Mouse (Mus musculus) MEL (cell line): ENCODE data around the gene Orai1. TPM values are rescaled to one million over a fixed set of nuclear protein-coding genes. Genes with fewer than 3 reads are reported as not detected.

Experiments
- DNase-seq: peaks from one replicate; pipeline ENCODE4 v3.0.0; 2011; ENCODE audit warnings: low read depth, low spot score
- H3K27ac ChIP-seq: 2 replicates; pipeline ENCODE4 v1.5.1; 2012; ENCODE audit warnings: low read depth, mild to moderate bottlenecking, control low read depth, low read length, moderate library complexity; ENCODE audit not compliant: control insufficient read depth
- H3K27me3 ChIP-seq, 2 experiments: fragments of 150-350 bp in 1 of 2; sonication (generic) in 1 of 2; 2 replicates each; pipeline ENCODE4 v1.6.1; 2012; ENCODE audit warnings: low read length in 2 of 2, mild to moderate bottlenecking in 2 of 2, improper control_type of control experiment in 1 of 2, moderate library complexity in 1 of 2; ENCODE audit not compliant: insufficient read depth in 2 of 2, control insufficient read depth in 1 of 2
- H3K36me3 ChIP-seq, 2 experiments: 2 replicates each; pipeline ENCODE4 v1.6.1; 2012 to 2014; ENCODE audit warnings: low read length in 2 of 2, improper control_type of control experiment in 1 of 2, inconsistent platforms in 1 of 2, mild to moderate bottlenecking in 1 of 2; ENCODE audit not compliant: insufficient read depth in 2 of 2, control insufficient read depth in 1 of 2
- H3K4me1 ChIP-seq, 2 experiments: fragments of 150-350 bp in 1 of 2; sonication (generic) in 1 of 2; 2 replicates each; pipeline ENCODE4 v1.6.1; 2012; ENCODE audit warnings: low read length in 2 of 2, improper control_type of control experiment in 1 of 2, mild to moderate bottlenecking in 1 of 2; ENCODE audit not compliant: insufficient read depth in 2 of 2, control insufficient read depth in 1 of 2
- H3K4me3 ChIP-seq, 2 experiments: fragments of 150-350 bp in 1 of 2; sonication (generic) in 1 of 2; 2 replicates each; pipeline ENCODE4 v1.5.1; 2012; ENCODE audit warnings: low read depth in 2 of 2, low read length in 2 of 2, mild to moderate bottlenecking in 2 of 2, moderate library complexity in 2 of 2, control low read depth in 1 of 2, improper control_type of control experiment in 1 of 2; ENCODE audit not compliant: control insufficient read depth in 1 of 2, insufficient read depth in 1 of 2
- H3K79me2 ChIP-seq: 2 replicates; pipeline ENCODE4 v1.6.1; 2012; ENCODE audit warnings: mild to moderate bottlenecking, low read length, moderate library complexity; ENCODE audit not compliant: control insufficient read depth, poor library complexity, insufficient read depth
- H3K9ac ChIP-seq: 2 replicates; pipeline ENCODE4 v1.6.1; 2012; ENCODE audit warnings: low read depth, mild to moderate bottlenecking, control low read depth, low read length, moderate library complexity; ENCODE audit not compliant: control insufficient read depth, poor library complexity, severe bottlenecking
- H3K9me3 ChIP-seq: fragments of 150-350 bp; sonication (generic); replicated peaks from 2 replicates; pipeline ENCODE4 v1.6.1; 2012; ENCODE audit warnings: mild to moderate bottlenecking, low read length, improper control_type of control experiment, moderate library complexity; ENCODE audit not compliant: insufficient read depth
- CHD1 ChIP-seq: IDR thresholded peaks from 2 replicates; pipeline ENCODE4 v1.6.1; 2012; ENCODE audit warnings: low read depth, mild to moderate bottlenecking, inconsistent platforms, low read length, improper control_type of control experiment
- CTCF ChIP-seq, 3 experiments: IDR thresholded peaks in 2 of 3; conservative IDR thresholded peaks in 1 of 3; 2 replicates each; pipeline ENCODE4 v1.5.1; 2011 to 2012; ENCODE audit warnings: low read length in 3 of 3, low read depth in 2 of 3, mild to moderate bottlenecking in 2 of 3, improper control_type of control experiment in 1 of 3, inconsistent platforms in 1 of 3, mixed read lengths in 1 of 3, moderate library complexity in 1 of 3; ENCODE audit not compliant: control insufficient read depth in 1 of 3, insufficient read depth in 1 of 3, poor library complexity in 1 of 3, severe bottlenecking in 1 of 3
- ELF1 ChIP-seq: IDR thresholded peaks from 2 replicates; pipeline ENCODE4 v1.6.1; 2014; ENCODE audit warnings: low read depth, mild to moderate bottlenecking, inconsistent platforms, low read length, improper control_type of control experiment, moderate library complexity
- ETS1 ChIP-seq: IDR thresholded peaks from 2 replicates; pipeline ENCODE4 v1.6.1; 2012; ENCODE audit warnings: low read depth, mild to moderate bottlenecking, inconsistent platforms, low read length, improper control_type of control experiment, moderate library complexity
- KAT2A ChIP-seq: conservative IDR thresholded peaks from 2 replicates; pipeline ENCODE4 v1.6.1; 2012; ENCODE audit warnings: low read depth, low read length, improper control_type of control experiment, inconsistent platforms
- MAX ChIP-seq: IDR thresholded peaks from 2 replicates; pipeline ENCODE4 v1.6.1; 2011; ENCODE audit warnings: low read length, improper control_type of control experiment
- MAZ ChIP-seq: IDR thresholded peaks from 2 replicates; pipeline ENCODE4 v1.6.1; 2012; ENCODE audit warnings: low read depth, mild to moderate bottlenecking, inconsistent platforms, low read length, improper control_type of control experiment
- MEF2A ChIP-seq: IDR thresholded peaks from 2 replicates; pipeline ENCODE4 v1.6.1; 2014; ENCODE audit warnings: low read depth, mild to moderate bottlenecking, inconsistent platforms, low read length, improper control_type of control experiment; ENCODE audit not compliant: poor library complexity, insufficient replicate concordance, severe bottlenecking; ENCODE audit errors: extremely low read depth
- MYB ChIP-seq: IDR thresholded peaks from 2 replicates; pipeline ENCODE4 v1.6.1; 2011; ENCODE audit warnings: mild to moderate bottlenecking, low read depth, low read length, improper control_type of control experiment
- NELFE ChIP-seq: IDR thresholded peaks from 2 replicates; pipeline ENCODE4 v1.6.1; 2011; ENCODE audit warnings: low read depth, low read length, improper control_type of control experiment
- POLR2A ChIP-seq, 2 experiments: IDR thresholded peaks; 2 replicates each; pipeline ENCODE4 v1.6.1; 2011 to 2012; ENCODE audit warnings: low read length in 2 of 2, mild to moderate bottlenecking in 2 of 2, control low read depth in 1 of 2, improper control_type of control experiment in 1 of 2, low read depth in 1 of 2, moderate library complexity in 1 of 2; ENCODE audit not compliant: control insufficient read depth in 1 of 2, insufficient read depth in 1 of 2, poor library complexity in 1 of 2
- RAD21 ChIP-seq: IDR thresholded peaks from 2 replicates; pipeline ENCODE4 v1.6.1; 2011; ENCODE audit warnings: mild to moderate bottlenecking, low read depth, low read length, improper control_type of control experiment
- SMC3 ChIP-seq: IDR thresholded peaks from 2 replicates; pipeline ENCODE4 v1.6.1; 2011; ENCODE audit warnings: low read depth, low read length, improper control_type of control experiment
- TBP ChIP-seq: IDR thresholded peaks from 2 replicates; pipeline ENCODE4 v1.8.0; 2011; ENCODE audit warnings: low read depth, low read length, improper control_type of control experiment
- UBTF ChIP-seq: IDR thresholded peaks from 2 replicates; pipeline ENCODE4 v1.6.1; 2012; ENCODE audit warnings: low read depth, mild to moderate bottlenecking, inconsistent platforms, low read length, improper control_type of control experiment, moderate library complexity, borderline replicate concordance; ENCODE audit not compliant: insufficient read depth
- USF1 ChIP-seq: IDR thresholded peaks from 2 replicates; pipeline ENCODE4 v1.6.1; 2014; ENCODE audit warnings: low read depth, mild to moderate bottlenecking, inconsistent platforms, low read length, improper control_type of control experiment, moderate library complexity
- USF2 ChIP-seq, 2 experiments: IDR thresholded peaks; 2 replicates each; pipeline ENCODE4 v1.6.1; 2011 to 2012; ENCODE audit warnings: improper control_type of control experiment in 2 of 2, low read length in 2 of 2, borderline replicate concordance in 1 of 2, inconsistent platforms in 1 of 2, low read depth in 1 of 2, mild to moderate bottlenecking in 1 of 2; ENCODE audit not compliant: insufficient read depth in 1 of 2
- ZMIZ1 ChIP-seq: IDR thresholded peaks from 2 replicates; pipeline ENCODE4 v1.6.1; 2012; ENCODE audit warnings: low read depth, mild to moderate bottlenecking, inconsistent platforms, low read length, improper control_type of control experiment, moderate library complexity
- ZNF384 ChIP-seq: IDR thresholded peaks from 2 replicates; pipeline ENCODE4 v1.6.1; 2012; ENCODE audit warnings: low read depth, mild to moderate bottlenecking, inconsistent platforms, low read length, improper control_type of control experiment
- polyA plus RNA-seq, 2 experiments: library from polyadenylated mRNA; stranded (reverse) in 1 of 2; unstranded in 1 of 2; fragments of >175 nt in 1 of 2; fragments of >200 nt in 1 of 2; gene quantifications; 2 replicates each; pipeline versions ENCODE4 v1.2.1 to v1.2.4; 2012; ENCODE audit warnings: low replicate concordance in 2 of 2, low read depth in 1 of 2; ENCODE audit not compliant: insufficient read length in 2 of 2, insufficient read depth in 1 of 2, missing spikeins in 1 of 2
- total RNA-seq: library from RNA; depleted of rRNA; stranded (reverse); fragments of 300-350 nt; gene quantifications from 2 replicates; pipeline ENCODE4 v1.2.3, GENCODE M21; 2012

Orai1 gene
- total and polyA plus RNA-seq, 3 experiments, result 4.7 to 13.3 TPM; not detected in 1

GRCm38 (mm10) chr5:123008877-123009493 is 5.9 kb upstream of the Orai1 start:
- Histone ChIP-seq H3K27ac (no peak overlapping the region), H3K9ac (no peak overlapping the region), H3K36me3 (peaks cover 0 to 2% of the 10 kb centered on the region in 2 experiments; a peak in 2 of 4 replicates), H3K4me1 (peaks cover 0 to 2% of the 10 kb centered on the region in 2 experiments; a peak in 1 of 4 replicates), H3K4me3 (no peak overlapping the region), H3K9me3 (no peaks in the 10 kb centered on the region), H3K27me3 (peaks cover 9 to 15% of the 10 kb centered on the region in 2 experiments), H3K79me2 (no peaks in the 10 kb centered on the region)
- TF ChIP-seq ZNF384 (0 out of 2 replicates have a peak, but pooled peaks have one; percentile 21), CTCF (IDR thresholded peaks at IDR 0.05 in 2 of 3, conservative IDR thresholded peaks at IDR 0.05 in 1 of 3; ENCODE audit: control insufficient read depth in 1 of 3, insufficient read depth in 1 of 3, low read depth in 2 of 3, low read length in 3 of 3, poor library complexity in 1 of 3, severe bottlenecking in 1 of 3) (no peak), UBTF (no peak), POLR2A (IDR thresholded peaks at IDR 0.05; ENCODE audit: control insufficient read depth in 1 of 2, insufficient read depth in 1 of 2, low read depth in 1 of 2, low read length in 2 of 2, poor library complexity in 1 of 2) (no peak), RAD21 (no peak)
- DNase-seq, result no peak

DNA sequence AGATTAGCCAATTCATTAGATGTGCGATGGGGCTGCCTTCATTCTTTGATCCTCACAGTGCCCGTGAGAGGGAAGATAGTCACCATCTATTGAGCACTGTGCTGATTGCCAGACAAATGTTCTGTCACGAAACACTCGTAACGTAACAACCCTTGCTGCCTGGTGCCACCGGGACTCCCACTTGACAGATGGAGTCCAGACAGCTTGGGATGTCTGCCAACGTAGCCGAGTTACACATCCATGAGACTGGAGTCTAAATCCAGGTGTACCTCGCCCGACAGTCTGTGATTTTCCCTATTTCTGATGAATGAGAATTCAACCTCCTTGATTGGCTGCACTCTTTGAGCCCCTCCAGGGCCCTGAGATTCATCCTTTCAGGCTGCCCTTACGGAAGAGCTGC is 5.0 kb upstream of the Orai1 start:
- H3K4me1 ChIP-seq, result peaks cover 0 to 5% of the 10 kb centered on the region in 2 experiments; a peak in 2 of 4 replicates
- TF ChIP-seq KAT2A (no peak), NELFE (no peak), ELF1 (no peak), MEF2A (no peak), USF2 (IDR thresholded peaks at IDR 0.05; ENCODE audit: borderline replicate concordance in 1 of 2, insufficient read depth in 1 of 2, low read depth in 1 of 2, low read length in 2 of 2) (no peak), SMC3 (no peak), TBP (no peak), USF1 (no peak), ETS1 (no peak), MYB (no peak), ZMIZ1 (no peak), CHD1 (no peak), MAZ (no peak), MAX (no peak), CTCF (IDR thresholded peaks at IDR 0.05 in 2 of 3, conservative IDR thresholded peaks at IDR 0.05 in 1 of 3; ENCODE audit: control insufficient read depth in 1 of 3, insufficient read depth in 1 of 3, low read depth in 2 of 3, low read length in 3 of 3, poor library complexity in 1 of 3, severe bottlenecking in 1 of 3) (no peak)
- no peak for DNase-seq
- H3K9me3 ChIP-seq, result no peaks in the 10 kb centered on the region
- peaks cover 0 to 3% of the 10 kb centered on the region in 2 experiments; a peak in 2 of 4 replicates for H3K36me3 ChIP-seq
- no peak overlapping the region for H3K27ac ChIP-seq
- H3K27me3 ChIP-seq, result peaks cover 9 to 15% of the 10 kb centered on the region in 2 experiments
- H3K79me2 ChIP-seq, result no peaks in the 10 kb centered on the region
- no peak overlapping the region for H3K9ac ChIP-seq
- no peak overlapping the region for H3K4me3 ChIP-seq
